Mouse (Mus musculus): ENCODE measurements at regions not wholly inside any gene's neighbourhood (a gene's known extent, or its start where the extent isn't known, plus 50 kb on each side); places are given as distances from the start of the nearest gene placed in this dataset.

DNA sequence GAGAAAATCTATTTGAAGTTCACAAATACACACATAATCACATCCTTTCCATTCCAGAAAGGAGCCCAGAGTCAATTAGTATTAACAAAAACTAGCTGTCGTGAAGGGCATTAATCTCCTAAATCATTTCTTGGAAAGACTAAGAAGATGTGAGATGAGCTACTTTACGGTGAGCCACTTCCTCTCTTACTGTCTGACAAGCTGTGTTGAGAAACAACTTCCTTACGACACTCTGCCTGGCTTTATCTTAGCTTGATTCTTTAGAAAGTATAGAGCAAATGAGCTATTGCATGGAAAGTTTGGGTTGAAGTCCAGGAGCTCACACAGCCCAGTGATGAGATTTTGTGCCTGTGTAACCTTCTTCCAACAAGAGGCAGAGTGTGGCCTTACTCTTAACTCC lies 85.2 kb upstream of the Tmem150c start:
- DNase-seq, result no peak

DNA sequence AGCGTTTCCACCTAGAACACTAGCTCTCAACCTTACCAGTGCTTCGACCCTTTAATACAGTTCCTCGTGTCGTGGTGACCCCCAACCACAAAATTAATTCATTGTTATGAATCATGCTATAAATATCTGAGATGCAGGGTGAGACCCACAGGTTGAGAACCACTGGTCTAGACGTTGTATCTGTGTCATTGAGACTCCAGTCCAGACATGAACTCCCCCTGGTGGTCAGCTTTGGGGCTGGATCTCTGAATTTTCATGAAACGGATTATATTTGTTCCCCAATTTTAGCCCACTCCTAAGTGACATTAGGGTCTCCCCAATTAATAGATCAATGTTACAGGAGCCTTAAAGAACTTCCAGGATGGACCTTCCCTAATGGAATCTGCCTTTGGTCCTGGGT lies 81.3 kb upstream of the Tmem150c start:
- DNase-seq, result peak; percentile 61

DNA sequence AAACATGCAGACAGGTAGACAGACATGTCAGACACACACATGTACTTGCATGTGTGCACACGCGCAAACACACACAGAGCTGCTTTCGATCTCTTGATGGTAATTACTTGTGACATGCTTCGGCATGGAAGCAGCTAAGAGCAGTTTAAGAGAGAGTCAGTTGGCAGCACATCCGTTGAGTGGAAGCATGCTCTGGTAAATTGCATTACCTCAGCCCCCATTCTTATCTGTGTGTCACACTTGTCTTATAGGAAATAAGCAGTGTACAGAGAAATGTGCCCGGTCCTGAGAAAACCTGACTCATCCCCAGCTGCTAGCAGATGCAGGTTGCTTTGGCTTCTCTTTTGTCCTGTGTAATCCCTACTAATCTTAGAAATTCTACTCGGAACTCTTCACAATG lies 80.0 kb upstream of the Tmem150c start:
- no peak for DNase-seq

DNA sequence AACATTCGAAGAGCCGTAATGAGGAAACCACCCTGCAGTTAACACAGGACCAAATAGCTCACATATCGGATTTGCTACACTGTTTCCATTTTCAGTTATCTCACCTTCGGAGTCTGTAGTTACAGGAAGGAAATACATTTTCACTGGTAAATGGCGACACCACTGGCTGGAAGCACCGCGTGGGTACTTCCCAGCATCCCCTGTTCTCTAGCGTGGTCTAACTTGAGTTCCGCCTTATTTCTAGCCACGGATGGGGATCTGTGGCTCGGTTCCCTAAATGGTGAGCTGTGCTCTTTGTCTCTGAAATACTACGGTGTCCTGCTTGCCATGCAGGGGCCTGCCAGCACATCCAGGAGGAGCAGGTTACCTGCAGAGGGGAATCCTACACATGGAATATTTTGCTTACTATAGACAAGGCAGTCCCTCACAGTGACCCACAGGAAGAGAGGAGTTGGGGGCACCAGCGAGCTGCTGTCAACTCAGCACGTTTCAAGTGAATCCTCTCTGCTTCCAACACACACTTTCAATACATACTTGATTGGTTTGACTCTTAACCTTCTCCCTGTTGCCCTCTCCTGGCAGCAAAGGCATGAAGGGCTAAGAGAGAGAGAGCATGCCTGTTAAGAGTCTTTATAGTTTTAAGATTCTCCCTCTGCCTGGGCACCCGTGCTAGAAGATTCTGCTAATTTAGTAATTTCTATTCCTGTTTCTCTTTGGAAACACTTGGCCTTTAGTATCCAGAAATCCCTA lies 78.9 kb upstream of the Tmem150c start:
- no peak for DNase-seq

DNA sequence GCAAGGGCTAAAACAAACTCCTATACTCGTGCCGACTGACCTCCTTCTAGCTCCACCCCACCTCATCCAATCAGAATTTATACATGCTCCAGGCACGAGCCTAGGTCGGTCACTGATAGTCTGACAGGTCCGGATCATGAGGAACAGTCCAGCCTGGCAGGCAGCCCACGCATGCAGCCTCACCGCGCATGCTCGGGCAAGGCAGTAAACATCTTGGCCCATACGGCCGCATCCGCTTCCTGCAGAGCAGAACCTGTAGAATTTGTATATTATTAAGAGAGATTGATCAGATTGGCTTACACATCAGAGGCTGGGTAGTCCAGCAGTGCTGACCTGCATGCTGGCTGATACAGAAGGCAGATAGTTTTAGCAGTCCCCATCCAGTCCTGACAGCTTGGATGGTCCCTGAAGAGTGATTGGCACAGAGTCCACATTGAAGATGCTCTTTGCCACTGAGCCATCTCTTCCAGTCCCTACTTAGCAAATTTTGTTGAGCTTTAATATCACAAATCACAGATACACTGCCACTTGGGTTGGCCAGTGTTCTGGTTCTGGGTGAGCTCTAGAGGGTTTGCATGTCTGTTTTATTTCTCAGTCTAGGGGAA lies 78.2 kb upstream of the Tmem150c start:
- DNase-seq, result no peak

DNA sequence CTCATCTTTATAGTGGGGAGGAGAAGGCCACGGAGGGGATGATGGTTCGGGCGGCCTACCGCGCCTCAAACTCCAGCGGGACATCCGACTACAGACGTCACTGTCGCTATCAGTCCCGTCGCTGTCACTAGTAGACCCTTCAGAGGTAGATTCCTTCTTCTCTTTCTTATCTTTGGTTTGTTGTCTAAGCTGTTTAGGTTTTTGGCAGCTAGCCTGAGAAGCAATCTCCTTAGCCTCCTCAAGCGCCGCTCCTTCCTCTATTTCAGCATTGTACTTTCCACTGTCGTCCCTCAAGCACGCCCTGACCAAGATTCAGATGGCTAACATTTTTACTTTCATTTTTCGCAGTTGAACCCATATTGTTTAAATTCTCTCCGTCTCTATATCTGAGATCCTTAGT lies 76.7 kb upstream of the Tmem150c start:
- no peak for DNase-seq

GRCm38 (mm10) chr5:100232076-100232475 lies 72.5 kb upstream of the Tmem150c start:
- no peak for DNase-seq

GRCm38 (mm10) chr5:100231574-100231973 lies 72.0 kb upstream of the Tmem150c start:
- no peak for DNase-seq

- no peak for DNase-seq
Measured at GRCm38 (mm10) chr5:100230038-100230437, 70.4 kb upstream of the Tmem150c start.

DNA sequence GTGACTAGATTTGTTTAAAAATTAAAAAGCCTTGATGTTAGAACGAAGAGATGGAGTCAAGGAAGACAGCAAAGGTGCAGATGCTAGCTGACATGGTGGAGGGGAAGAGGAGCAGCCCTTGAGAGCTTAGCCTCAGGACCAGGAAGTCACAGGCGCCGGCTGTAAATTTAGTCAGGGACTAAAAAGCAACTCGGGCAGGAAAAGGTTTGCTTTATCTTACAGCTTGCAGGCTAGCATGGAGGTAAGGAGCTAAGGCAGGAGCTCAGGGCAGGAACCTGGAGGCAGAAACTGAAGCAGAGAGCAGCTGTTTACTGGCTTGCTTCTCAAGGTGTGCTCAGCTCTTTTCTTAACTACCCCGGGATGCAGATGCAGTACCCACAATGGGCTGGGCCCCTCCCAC lies 68.3 kb upstream of the Tmem150c start:
- DNase-seq, result no peak

GRCm38 (mm10) chr5:100226571-100227235 lies 67.1 kb upstream of the Tmem150c start:
- no peak for DNase-seq

GRCm38 (mm10) chr5:100225491-100225890 lies 65.9 kb upstream of the Tmem150c start:
- DNase-seq, result no peak

DNA sequence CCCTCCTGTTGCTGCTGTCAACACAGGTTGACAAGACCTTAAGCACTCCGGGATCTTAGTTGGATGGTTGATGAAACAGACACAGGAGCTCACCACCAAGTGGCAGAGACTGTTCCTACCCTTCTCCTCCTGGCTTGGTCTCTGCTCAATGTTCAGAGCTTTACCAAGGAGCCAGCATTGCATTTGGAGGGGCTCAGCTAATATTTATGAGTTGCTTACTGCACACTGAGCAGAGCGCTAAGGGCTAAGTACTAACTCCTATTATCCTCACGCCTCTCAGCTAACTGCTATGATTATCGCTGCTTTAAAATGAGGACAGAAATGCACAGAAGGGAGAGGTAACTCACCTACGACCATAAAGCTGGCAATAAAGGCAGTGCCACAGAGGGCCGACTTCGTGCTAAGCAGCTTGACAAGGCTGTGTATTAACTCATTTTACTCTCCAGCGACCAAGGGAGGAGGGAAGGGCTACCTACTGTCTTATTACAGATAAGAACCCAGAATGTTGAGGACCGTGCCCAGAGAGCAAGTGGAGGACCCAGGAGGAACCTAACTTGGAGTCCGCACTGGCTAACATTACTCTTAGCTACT lies 65.3 kb upstream of the Tmem150c start:
- DNase-seq, result no peak

DNA sequence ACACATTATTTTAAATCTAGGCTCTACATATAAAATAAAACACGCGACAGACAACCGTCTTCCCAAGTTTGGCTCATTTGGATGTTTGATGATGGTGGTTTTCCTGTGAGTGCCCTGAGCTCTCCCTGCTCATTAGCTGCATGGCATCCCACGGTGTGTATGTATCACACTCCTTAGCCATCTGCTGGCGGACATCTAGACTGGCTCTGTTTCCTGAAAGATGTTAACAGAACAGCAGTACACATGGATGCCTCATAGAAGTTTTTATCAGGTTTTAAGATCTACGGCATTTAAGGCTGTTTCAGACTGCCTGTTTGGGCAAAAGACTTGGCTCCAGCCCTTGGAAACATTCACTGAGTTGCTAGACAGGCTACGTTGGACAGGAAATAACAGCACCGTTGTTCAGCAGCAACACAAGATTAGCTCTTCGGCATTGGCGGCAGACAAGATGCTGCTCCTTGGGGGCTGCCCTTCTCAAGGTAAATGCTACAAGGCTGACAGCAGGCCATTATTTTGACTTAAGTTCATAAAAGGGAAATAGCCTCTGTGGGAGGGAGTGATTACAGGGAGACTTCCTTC lies 61.5 kb upstream of the Tmem150c start:
- peak; percentile 29 for DNase-seq

GRCm38 (mm10) chr5:100220320-100220719 lies 60.7 kb upstream of the Tmem150c start:
- no peak for DNase-seq

DNA sequence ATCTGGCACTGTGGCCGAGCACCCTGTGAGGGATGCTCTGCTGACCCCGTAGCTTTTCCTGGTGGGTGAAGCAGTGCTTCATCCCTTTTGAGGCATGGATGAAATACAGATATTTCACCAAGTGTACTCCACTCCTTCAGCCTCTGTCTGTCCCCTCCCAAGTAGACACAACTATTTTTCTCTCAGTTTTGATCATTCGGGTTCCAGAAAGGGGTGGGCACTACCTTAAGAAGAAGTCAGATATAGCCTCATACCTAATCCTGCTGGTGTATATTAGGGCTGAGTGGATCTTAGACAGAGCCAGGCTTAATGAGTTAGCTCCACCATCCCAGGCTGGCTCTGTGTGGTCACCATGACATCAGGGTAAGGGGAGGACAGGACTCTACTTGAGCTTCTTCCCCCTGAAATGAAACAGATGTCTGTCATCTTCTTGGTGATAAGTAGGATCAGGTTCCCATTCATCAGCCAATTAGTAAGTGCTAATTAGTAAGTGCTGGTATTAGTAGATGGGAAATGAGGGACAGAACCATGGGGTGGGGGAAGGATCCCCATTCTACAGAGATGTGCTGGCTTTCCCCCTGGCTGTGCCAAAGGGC lies 58.7 kb upstream of the Tmem150c start:
- no peak for DNase-seq

DNA sequence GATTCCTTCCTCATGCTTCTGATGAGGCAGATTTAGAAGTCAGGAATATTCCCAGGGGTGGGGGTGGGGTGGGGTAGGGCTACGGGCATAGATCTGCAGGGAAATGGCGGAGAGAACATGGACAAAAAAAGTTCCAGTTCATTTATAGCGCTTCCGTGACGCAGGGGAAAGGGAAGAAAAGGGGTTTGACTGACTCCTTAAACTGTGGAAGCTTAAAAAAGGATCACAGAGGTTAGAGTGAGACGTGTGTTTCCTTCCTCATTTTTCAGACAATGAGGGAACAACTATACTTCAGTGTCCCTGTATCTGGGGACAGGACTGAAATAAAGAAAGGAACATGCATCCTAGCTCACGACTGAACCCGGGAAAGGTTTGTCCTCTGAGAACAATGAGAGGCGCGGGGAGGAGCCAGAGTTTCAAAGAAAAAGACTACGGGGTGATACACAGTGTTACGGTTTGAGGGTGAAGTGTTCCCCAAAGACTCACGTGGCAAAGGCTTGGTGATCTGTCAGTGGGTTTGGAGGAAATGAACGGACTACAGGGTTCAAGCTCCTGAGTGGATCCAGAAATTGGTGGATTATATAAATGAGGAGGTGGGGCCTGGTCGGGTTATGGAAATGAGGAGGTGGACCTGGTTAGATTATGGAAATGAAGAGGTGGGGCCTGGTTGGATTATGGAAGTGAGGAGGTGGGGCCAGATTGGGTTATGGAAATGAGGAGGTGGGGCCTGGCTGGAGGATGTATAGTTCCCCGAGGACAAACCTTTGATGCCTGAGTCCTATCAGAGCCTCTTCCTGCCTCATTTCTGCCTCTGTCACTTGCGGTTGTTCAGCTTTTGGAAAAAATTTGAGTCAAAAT lies 57.8 kb upstream of the Tmem150c start:
- no peak for DNase-seq

DNA sequence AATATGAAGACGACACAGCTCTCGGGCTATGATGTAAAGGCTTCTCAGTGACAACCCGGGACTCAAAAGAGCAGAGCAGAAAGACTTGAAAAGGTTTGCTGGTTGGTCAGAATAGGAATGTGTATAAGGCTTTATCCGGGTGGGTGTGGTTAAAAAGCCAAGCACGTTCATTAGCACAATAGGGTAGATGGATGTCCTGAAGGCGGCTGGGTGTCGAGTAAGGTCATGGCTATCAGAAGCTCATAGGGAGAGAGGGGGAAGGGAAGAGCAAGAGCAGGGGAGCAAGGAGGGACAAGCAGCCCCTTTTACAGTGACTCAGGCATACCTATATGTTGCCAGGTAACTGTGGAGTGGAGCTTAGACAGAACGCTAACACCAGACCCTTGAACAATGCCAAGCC lies 54.3 kb upstream of the Tmem150c start:
- no peak for DNase-seq

- no peak for DNase-seq
Measured at GRCm38 (mm10) chr5:100210708-100211107, 51.1 kb upstream of the Tmem150c start.
